Mouse (Mus musculus) cerebellum, adult 18-20 months (tissue): ENCODE data around the gene Mall.
A peak's percentile ranks its signal among the peaks of the same experiment; 100 is the strongest.

Experiments used
- DNase-seq, 2 experiments: peaks; one replicate each; pipeline ENCODE4 v3.0.0; 2021

The Mall gene

DNA sequence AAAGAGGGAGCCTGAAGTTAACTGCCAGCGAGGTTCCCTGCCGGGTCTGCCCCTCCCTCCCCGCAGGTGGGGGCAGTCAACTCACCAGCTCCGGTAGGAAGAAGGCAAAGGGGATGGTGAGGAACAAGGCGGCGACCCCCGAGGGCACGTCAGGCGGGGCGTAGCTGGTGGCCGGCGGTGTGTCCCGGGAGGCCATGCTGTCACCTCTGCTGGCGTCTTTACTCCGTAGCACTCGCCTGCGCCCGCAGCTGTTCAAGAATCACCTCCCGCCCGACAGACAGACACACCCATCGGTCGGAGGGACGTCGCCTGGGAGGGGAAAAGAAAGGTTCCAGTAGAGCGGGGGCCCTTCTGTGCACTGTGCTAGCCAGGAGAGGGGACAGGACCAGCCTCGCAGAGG, at the start of gene Mall:
Gene Mall (minus strand): TSS at position 262 of the 400 bp plus-strand sequence.
- DNase-seq, result no peak

DNA sequence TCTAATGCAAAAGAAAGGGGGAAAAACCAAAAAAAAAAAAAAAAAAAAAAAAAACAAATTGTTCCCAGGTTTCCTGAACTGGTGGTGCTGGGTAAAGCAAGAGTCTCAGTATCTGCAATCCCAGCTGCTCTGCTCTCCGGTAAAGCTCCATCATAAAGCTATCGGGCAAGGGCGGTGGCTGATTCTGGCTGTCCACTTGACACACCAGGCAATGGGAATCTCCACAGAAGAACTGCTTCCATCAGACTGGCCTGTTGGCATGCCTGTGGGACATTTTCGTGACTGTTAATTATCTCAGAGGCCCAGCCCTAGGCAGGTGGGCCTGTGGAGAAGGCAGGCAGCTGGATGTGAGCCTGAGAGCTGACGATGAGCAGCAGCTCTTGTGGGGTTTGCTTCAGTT, 48.7 kb upstream of the Mall start:
- DNase-seq, result no peak

DNA sequence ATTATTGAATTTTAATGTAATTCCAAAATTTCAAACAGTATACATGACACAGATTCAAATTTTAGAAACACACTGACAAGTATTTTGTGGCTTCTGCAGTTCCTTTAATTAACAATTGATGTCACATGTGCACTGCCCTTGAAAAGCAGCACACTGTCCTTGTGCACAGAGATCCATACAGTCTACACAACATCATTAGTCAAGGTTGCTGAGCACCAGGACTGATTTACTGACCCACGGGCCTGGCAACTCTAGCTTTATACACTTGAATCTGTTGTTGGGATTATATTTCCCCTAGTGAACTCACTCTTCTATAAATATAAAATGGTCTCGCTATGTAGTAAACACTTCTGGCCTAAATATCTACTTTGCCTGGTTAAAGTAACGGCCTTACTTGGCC, 45.3 kb upstream of the Mall start:
- no peak for DNase-seq

DNA sequence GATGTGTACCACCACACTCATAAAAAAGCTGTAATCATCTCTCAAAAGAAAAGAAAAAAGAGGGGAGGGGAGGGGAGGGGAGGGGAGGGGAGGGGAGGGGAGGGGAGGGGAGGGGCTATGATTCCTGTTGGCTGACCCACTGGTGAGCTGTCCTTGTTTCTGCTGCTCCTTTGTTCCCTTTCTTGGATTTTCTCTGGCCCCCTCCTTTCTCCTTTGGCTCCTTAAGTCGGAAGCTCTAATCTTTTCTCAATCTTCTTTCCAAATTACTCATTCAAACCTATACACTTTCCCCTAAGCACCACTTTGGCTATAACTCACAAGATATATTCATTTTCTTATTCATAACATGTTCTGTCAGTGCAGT, 44.8 kb upstream of the Mall start:
- no peak for DNase-seq

DNA sequence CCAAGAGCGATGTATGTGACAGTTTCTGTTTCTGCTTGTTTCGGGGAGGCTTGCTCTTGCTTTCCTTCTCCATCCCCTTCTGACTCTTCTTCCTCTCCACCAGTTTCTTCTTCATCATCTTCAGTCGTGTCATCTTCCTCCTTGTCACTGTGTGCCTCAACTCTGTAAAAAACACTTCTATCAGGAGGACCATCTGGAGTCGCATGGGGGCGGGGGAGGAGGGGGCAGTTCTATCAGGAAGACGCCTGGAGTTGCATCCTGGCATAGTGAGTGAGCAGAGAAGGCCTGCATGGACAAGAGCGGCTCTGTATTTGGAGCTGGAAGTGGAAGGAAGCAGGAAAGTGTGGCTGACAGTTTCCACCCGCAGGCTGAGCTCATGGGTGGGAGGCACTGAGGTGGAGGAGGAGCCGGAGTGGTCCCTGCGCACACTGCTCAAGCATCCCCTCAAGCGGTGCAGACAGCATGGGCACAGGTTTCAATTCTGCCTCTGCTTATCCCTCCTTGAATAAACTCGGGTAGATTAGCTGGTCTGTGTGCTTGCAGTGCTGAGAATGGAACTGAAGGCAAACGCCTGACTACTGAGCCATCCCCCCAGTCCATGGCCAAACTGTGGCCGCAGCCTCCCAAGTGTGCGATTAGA, 44.3 kb upstream of the Mall start:
- no peak for DNase-seq

DNA sequence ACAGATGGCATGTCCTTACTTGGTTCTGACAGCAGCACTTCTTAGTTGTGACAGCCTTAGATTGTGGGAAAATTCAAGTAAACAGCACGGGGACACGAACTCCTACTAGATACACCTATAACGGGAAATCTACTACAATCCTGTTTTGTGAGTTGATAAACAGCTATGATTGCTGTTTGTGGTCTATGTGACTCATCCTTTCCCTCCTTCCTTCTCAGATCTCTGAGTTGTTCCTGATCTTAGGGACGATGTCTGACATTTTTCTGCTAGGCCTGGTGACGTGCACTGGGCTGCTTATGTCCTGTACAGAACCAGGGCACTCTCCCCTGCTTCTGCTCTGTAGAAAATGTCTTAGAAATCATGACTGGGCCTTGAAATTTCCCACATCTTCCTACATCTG, 31.9 kb upstream of the Mall start:
- DNase-seq, result no peak

DNA sequence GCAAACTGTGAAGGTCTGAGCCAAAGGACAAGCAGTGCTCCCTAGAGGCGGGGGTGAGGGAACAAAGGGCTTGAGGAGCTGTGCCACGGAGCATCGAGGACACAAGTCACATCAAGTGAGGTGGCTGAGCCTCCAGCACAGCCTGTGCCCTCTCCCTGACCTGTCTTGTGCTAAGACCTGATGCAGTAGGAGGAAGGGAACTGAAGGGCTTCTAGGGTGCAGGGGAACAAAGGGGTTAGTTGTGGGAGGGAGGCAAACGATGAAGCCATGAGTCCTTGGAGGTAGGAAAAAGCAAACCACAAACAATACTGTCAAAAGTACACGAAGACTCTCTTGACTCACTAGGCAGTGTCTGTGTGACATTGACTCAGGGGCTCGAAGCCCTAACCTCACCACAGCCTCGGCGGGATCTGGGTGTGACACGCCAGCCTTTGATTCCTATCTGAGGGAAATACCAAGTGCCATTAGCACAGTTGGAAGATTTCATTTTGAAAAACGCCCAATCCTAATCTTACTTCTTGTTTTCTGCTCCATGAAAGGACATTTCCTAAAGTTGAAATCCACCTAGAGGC, 30.8 kb upstream of the Mall start:
- no peak for DNase-seq

DNA sequence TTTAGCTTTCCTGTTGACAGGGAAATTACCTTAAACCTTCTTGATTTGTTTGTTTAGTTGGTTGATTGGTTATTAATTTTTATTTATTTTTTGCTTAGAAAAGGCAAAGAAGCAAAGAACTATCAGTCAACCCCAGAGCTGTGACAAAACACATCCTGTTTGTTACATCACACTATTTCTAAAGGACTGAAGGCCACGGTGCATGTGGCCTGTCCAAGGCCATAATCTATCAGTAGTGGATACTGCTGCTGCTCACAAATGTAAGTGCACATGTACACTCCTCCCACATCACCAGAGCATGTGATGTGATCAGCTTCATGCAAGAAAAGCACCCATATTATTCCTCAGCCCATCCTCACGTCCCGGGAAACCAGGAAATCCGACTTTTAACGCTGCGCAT, 30.3 kb upstream of the Mall start:
- DNase-seq, result no peak

DNA sequence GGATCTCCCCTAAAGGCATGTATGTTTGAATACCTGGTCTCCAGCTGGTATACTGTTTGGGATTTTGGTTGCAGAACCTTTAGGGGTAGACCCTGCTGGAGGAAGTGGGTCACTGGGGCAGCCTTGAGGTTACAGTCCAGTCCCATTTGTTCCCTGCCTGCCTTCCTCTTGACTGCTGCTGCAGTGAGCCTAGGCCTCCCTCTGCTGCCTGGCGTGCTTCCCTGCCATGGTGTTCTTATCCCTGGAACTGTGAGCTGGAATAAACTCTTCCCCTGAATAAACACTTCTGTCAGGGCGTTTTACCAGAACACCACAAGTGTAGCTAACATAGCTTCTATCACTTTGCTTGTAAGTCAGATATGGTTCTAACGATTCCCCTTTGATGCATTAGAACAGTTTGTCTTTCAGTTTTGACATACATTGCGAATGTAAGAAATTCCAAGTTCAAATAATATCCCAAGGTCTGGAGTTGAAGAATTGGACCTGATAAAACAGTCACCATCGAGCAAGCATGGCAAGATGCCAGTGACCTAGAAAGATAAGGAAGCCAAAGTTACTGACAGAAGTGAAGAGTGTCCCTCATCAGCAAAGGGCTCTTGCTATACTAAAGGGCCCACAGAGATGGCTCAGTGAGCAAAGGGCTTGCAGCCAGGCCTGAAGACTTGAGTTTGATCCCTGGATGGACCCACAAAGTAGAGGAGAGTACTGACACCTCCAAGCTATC, 29.6 kb upstream of the Mall start:
- DNase-seq, result peak; percentile 22 to 25

DNA sequence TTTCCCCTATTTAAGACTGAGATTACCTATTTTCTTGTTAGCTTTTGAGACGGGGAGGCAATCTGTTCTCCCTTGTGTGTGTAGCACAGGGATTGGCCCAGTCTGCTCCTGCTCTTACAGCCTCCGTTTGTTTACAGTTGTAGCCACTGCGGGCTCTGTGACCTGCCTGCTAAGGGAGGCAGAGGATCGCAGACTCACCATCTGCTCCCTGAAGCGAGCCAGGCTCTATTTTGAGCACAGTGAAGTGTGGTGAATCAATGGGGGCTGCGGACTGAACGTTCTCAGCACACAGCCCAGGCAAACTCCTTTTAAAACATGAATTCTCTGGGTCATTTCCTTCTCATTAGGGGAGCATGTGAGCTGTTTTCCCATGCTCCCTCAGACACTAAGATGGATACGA, 27.4 kb upstream of the Mall start:
- DNase-seq, result peak; percentile 83 to 94

DNA sequence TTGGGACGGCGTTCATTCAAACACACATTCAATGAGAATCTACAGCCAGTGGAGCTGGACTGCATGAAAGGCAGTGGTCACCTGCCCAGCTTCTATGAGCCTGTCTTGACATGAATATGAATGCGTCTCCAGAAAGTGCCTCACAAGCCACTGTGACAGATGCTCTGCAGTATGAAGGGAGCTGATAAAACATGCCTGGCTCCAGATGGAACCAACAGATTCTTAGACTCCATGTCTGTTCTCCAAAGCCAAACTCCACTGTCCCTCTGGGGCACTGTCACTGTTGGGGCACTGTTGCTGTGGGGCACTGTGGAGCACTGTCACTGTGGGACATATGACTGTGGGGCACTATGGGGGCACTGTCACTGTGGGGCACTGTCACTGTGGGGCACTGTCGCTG, 24.4 kb upstream of the Mall start:
- DNase-seq, result no peak

DNA sequence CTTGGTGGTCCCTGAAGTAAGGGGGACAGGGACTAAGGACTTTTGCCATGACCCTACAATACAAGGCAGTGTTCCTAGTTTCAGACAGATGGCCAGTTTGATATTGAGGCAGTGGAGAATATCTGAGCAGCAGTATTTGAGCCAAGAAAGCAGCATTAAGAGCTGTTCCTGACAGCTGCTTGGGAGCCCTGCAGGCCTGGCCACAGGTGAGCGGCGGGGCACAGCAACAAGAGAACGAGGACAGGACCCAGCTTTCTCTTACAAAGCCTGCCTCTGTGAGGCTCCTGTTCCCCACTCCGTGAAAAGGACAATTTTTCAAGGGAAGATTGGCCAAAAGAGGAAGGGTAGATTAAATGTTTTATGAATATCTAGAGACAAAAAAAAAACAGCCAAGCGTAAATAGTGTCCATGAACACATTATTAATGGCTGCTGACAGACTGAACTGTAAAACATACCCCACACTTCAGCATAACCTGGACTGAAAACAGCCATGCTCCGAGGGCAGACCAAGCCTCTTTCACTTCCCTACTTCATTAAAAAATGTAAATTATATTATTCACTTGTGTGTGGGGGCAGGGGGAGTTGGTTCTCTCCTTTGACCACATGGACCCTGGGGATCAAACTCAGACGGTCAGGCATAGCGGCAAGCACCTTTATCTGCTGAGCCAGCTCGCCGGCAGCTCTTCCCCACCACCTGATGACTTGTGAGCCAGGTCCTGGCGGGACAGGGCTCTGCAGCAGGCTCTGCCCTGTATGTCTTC, 22.3 kb upstream of the Mall start:
- DNase-seq, result no peak

DNA sequence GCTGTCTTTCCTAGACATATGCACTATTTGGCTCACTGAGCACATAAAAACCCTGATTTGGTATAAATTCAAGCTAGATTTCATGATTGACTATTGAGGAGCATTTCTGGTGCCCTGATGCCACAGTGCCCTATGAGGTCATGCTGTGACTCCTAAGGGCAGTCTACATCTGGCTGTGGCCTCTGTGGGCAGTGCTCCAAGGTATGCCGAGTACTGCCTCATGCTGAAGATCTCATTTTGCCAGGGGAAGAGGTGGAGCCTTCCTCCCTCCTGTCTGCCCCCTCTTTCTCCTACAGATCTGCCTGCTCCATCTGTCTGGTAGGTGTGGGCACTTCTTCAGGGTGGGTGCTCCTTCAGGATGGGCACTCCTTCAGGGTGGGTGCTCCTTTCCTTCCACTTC, 19.6 kb upstream of the Mall start:
- DNase-seq, result no peak

DNA sequence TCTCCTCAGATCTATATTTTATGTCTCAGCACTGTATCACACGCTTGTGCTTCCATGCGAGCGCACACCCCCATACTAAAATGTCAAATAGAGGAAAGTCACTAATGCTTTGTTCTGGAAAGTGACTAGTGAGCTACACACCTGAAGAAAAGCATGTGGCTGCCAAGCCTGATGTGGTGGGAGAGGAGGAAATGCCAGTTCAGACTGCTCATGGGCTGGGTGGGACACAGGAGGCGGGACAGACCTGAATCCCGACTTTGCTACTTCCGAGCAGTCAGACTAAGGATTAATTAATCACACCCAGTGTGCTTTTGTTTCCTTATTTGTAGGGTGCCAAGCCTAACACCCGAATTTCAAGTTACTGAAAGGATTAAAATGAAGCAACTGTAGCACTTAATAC, 18.6 kb upstream of the Mall start:
- no peak for DNase-seq

DNA sequence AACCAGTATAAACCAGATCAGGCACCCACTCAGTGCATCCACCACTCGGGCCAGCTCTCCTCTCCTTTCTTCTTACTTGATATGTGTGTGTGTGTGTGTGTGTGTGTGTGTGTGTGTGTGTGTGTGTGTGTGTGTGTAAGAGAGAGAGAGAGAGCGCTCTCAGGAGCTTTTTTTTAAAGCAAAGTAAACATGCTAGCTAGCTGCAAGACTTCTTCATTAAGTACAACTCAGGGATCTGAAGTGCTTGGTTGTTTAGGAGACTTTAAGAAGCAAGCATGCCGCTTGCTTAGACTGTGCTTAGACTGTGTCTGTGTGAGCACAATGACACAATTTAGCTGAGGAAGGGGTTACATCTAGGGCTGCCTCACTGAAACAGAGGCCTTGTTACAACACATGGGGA, 12.9 kb upstream of the Mall start:
- DNase-seq, result no peak

DNA sequence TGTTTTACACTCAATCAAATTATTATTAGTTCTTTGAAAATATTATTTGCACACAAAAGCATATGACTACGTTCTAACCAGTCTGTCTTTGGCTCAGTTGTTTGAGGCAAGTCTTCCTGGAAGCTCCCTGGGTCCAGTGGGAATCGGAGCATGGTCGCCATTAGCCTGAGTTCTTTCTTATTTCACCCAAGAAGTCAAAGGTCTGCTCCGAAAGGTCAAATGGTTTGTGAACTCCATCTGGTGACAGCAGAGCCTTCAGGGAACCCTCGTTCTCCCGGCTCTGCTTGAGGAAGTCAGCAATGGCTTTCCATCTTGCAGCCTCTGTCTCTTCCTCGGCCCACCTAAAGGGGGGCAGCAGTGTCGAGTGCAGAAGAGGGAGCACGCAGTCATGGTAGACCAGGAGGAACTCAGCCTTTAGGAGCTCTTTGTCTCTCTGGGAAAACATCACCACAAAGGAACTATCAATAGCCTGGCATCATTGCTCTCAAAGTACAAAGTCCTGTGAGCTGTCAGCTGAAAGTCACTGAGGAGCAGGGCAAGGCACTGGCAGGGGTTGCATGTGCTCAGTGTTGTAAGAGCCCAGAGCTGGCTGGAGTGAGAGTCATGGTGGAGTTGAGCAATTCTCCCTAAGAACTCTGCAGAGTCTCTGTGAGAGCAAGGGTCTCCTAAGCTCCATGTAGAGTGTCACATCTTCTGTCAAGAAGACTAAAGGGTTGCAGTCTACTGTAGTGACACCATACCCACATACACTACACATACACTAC, 11.2 kb upstream of the Mall start:
- no peak for DNase-seq

DNA sequence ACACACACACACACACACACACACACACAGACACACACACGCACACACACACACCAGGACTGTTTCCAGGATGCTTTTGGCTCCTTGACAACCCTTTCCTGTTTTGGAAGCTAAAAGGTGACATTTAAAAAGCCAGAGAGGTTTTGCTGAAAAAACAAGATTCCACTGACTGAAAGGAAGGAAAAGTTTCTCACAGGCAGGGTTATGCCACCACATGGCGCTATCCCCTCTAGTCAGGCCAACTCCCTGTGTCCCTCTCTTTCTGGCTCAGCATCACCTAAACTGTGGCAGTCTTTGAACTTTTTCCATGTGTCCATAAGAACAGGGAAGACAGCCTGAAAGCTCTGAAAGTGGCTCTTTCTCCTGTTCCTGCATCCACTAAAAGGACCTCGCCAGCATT, 8.2 kb upstream of the Mall start:
- DNase-seq, result no peak

DNA sequence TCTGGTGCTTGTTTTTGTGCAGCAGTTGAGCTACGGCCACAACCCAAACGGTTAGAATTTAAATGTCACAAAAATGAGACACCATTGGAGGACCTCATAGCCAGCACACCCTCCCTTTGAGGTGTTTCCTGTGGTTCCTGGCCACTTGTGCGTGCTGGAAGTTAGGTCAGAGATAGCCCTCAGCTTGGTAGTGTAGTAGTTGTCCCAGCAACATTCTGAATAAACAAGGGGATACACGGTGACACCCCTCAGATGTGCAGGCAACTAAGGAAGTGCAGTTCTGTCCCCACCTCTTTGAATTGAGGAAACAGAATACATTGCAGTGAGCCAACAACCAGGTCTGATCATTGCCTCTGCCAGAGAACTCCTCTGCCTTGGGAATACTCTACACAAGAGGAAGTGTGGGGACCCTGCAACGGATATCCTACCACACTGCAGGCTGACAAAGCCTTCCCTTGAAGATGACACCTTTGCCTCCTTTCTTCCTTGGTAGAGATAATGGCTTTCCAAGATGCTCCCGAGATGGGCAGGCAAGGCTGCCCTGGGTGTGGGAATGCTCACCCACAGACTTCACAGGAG, 7.0 kb upstream of the Mall start:
- no peak for DNase-seq

DNA sequence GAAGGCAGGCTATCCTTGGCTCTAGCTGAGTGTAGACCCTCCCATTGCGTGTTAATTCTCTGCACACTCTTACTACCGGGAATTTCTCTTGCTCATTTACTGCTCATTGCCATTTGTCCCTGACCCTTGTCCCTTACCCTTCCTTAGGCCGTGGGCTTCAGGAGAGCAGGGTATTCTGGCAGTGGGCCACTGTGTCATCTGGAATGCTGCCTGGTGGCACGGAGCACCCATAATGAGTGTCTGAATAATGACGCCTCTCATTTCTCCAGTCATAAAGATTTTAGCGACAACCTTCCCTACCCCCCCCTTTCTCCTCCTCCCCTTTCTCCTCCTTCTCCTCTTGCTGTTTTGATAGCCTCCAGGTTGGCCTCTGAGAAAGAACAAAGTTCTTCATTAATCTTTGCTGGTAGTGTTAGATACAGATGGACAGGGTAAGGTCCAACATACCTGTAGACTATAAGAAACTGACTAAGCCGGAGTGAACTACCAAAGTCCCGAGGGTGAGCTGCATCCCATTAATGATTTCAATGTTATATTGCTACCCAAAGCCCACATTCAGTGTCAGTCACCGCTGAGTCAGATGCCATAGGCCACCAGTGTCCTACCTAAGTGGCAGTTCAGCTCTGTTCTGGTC, 5.9 kb upstream of the Mall start:
- DNase-seq, result no peak

DNA sequence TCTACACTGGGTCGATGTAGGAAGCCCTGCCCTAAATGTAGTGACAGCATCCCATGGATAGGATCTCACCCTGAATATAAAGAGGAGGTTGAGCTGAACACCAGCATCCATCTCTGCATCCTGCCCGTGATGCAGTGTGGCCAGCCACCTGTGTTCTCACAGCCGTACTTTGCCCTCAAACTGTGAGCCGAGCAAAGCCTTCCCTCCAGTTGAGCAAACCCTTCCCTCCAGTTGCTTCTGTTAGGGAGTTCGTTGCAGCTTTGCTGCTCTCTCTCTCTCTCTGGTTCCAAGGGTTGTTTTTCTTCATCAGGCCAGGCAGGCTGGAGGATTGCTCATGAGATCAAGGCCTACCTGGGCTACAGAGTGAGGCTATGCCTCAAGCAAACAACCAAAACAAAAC, 5.2 kb upstream of the Mall start:
- DNase-seq, result no peak

DNA sequence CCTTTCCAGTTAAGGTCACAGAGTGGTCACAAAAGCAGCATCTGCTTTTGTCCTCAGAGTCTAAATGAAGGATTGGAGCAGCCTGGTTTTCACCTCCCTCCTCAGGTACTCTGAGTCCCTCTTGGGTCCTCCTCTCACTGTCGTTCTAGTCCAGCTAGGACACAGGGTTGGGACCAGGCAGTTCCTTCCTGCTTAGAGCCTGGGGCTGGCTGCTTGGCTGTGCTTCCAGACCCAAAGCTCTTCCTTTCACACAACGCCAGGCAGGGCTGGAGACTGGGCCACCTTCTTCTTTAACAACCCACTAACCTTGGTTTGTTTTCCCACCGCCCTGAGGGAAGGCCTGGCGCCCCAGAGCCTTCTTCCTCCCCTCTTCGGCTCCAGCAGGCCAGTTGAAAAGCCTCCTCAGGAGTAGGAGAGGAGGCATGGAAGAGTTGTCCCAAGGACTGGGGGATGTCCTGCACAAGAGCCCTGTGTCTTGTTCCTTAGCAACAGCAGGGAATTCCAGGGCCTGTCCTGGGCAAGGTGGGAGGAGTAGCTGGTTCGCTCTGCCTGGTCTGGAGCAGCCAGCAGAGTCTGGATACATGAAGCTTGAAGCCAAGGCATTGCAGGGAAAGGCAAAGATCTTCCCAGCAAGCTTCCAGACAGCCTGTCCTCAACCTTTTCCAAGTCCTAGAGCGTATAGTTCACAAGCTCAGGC, 717 bp upstream of the Mall start:
- no peak for DNase-seq
